Mouse (Mus musculus) gastrocnemius, adult 2 months (tissue): ENCODE measurements around the gene Zcchc24. TPM values are rescaled to one million over a fixed set of nuclear protein-coding genes. Genes with fewer than 3 reads are reported as not detected.

Source experiments
- DNase-seq: peaks from one replicate; pipeline ENCODE4 v3.0.0; 2022
- H3K27ac ChIP-seq: fragments of 200-600 bp; 2 replicates; pipeline ENCODE4 v1.8.1; 2022; ENCODE audit warnings: mild to moderate bottlenecking
- H3K4me3 ChIP-seq: fragments of 200-600 bp; 2 replicates; pipeline ENCODE4 v1.8.1; 2022; ENCODE audit warnings: mild to moderate bottlenecking, moderate library complexity
- CTCF ChIP-seq: fragments of 200-600 bp; IDR thresholded peaks from 2 replicates; pipeline ENCODE4 v1.8.1; 2022; ENCODE audit warnings: antibody characterized with exemption, mild to moderate bottlenecking, moderate library complexity
- intact Hi-C: fragments of 180-260 bp; cut with DNase I; formaldehyde crosslinking; loops from one replicate; pipeline ENCODE4 v1.15.1; 2025
- total RNA-seq, 2 experiments: library from RNA; stranded (reverse); gene quantifications; 2 replicates each; pipeline ENCODE4 v1.2.3; 2021

Gene Zcchc24
- total RNA-seq, 2 experiments from 2014 or later, result 40.6 to 59.3 TPM

GRCm38 (mm10) chr14:25741840-25742367 lies 26.9 kb downstream of the Zcchc24 start:
- H3K27ac ChIP-seq, result peak overlapping the region; percentile 67; the same call in 1 of the 2 replicates
- TF ChIP-seq CTCF, result peak; percentile 19; the same call in 1 of the 2 replicates
- no peak for DNase-seq
- no peak overlapping the region for H3K4me3 ChIP-seq
- intact Hi-C loops, result no loop called here

GRCm38 (mm10) chr14:25741211-25741610 lies 27.6 kb downstream of the Zcchc24 start:
- peak overlapping the region; percentile 67 for H3K27ac ChIP-seq
- no peak for DNase-seq
- intact Hi-C loops, result no loop called here
- no peak for TF ChIP-seq CTCF
- no peak overlapping the region for H3K4me3 ChIP-seq

GRCm38 (mm10) chr14:25739957-25740565 lies 28.8 kb downstream of the Zcchc24 start:
- H3K4me3 ChIP-seq, result no peak overlapping the region
- peak; percentile 23; the same call in 1 of the 2 replicates for TF ChIP-seq CTCF
- peak; percentile 69 for DNase-seq
- intact Hi-C loops, result no loop called here
- peak overlapping the region; percentile 67 for H3K27ac ChIP-seq

- Histone ChIP-seq H3K4me3 (peak overlapping the region; percentile 16; the same call in 1 of the 2 replicates), H3K27ac (peak overlapping the region; percentile 89)
- peak; percentile 78 for DNase-seq
- intact Hi-C loops, result no loop called here
- TF ChIP-seq CTCF, result no peak
Observed at GRCm38 (mm10) chr14:25738591-25739001, 30.2 kb downstream of the Zcchc24 start.

GRCm38 (mm10) chr14:25736589-25736988 lies 32.2 kb downstream of the Zcchc24 start:
- intact Hi-C loops, result no loop called here
- peak; percentile 92 for DNase-seq
- no peak for TF ChIP-seq CTCF
- Histone ChIP-seq H3K4me3 (peak overlapping the region; percentile 27), H3K27ac (peak overlapping the region; percentile 89)

- Histone ChIP-seq H3K4me3 (no peak overlapping the region), H3K27ac (peak overlapping the region; percentile 89)
- no peak for TF ChIP-seq CTCF
- DNase-seq, result no peak
- intact Hi-C loops, result no loop called here
Observed at GRCm38 (mm10) chr14:25736140-25736539, 32.7 kb downstream of the Zcchc24 start.

GRCm38 (mm10) chr14:25734736-25735716 lies 33.8 kb downstream of the Zcchc24 start:
- Histone ChIP-seq H3K27ac (peak overlapping the region; percentile 89), H3K4me3 (0 out of 2 replicates have a peak overlapping the region, but pooled peaks have one; percentile 7)
- DNase-seq, result peak; percentile 83
- intact Hi-C loops, result no loop called here
- TF ChIP-seq CTCF, result no peak

- no peak overlapping the region for H3K4me3 ChIP-seq
- no peak for TF ChIP-seq CTCF
- DNase-seq, result peak; percentile 78
- peak overlapping the region; percentile 63 for H3K27ac ChIP-seq
- intact Hi-C loops, result loop anchor here (5.0 kb wide), 2 partner anchors 40 to 75 kb away; partner anchors contain the start of gene Zcchc24
Observed at GRCm38 (mm10) chr14:25727149-25727510, 41.7 kb downstream of the Zcchc24 start.

- no peak overlapping the region for H3K4me3 ChIP-seq
- peak; percentile 70 for DNase-seq
- peak overlapping the region; percentile 63 for H3K27ac ChIP-seq
- intact Hi-C loops, result loop anchor here (5.0 kb wide), 2 partner anchors 41 to 76 kb away; partner anchors contain the start of gene Zcchc24
- TF ChIP-seq CTCF, result peak; percentile 92
Observed at GRCm38 (mm10) chr14:25726226-25727148, 42.4 kb downstream of the Zcchc24 start.

GRCm38 (mm10) chr14:25725690-25726089 lies 43.1 kb downstream of the Zcchc24 start:
- Histone ChIP-seq H3K4me3 (no peak overlapping the region), H3K27ac (peak overlapping the region; percentile 63)
- DNase-seq, result peak; percentile 36
- no peak for TF ChIP-seq CTCF
- intact Hi-C loops, result loop anchor here (5.0 kb wide), 2 partner anchors 42 to 77 kb away; partner anchors contain the start of gene Zcchc24

- DNase-seq, result peak; percentile 60
- peak; percentile 8; the same call in 1 of the 2 replicates for TF ChIP-seq CTCF
- Histone ChIP-seq H3K27ac (peak overlapping the region; percentile 63), H3K4me3 (no peak overlapping the region)
- intact Hi-C loops, result loop anchor here (5.0 kb wide), 2 partner anchors 42 to 77 kb away; partner anchors contain the start of gene Zcchc24
Observed at GRCm38 (mm10) chr14:25725032-25725497, 43.8 kb downstream of the Zcchc24 start.
